In the genomic region with DNA sequence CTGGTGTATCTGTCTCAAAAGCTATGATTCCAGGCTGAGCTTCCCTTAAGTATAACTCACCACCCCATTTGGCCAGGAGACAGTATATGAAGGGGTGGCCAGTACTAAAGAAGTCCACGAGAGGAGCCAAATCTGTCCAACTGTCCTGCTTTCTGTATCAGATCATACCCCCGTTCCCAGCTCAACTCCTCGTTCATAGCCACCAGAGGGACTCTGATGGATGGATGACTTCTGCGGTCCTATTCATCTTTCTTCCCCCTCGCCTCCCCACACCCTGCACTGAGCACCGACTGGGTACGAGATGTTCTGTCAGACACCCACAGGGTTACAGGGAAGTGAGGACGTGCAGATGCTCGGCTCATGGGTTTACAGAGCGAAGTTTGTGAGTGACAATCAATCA, we compare ENCODE assay signal across 8 mouse cellular contexts.
DNase-seq lines count a peak whose midpoint lies in the region; ATAC-seq and TF ChIP-seq lines count a peak whose summit lies in the region.

No protein-coding gene starts in this region.

- no peak for TF ChIP-seq POLR2A in spleen, adult 2 months (IDR thresholded peaks at IDR 0.05; ENCODE audit: low read depth, low read length)

- H3K36me3 ChIP-seq in spleen, adult 2 months (ENCODE audit: control insufficient read depth, insufficient read depth, low read length): no peaks in the 10 kb centered on the region
- no peaks in the 10 kb centered on the region for H3K36me3 ChIP-seq in liver, embryonic 14.5 days (replicated peaks; ENCODE audit: control insufficient read depth, insufficient read depth, low read depth)
- no peaks in the 10 kb centered on the region for H3K36me3 ChIP-seq in stomach, embryonic 15.5 days

- no peak overlapping the region for H3K9ac ChIP-seq in liver, embryonic 14.5 days (replicated peaks)
- H3K9ac ChIP-seq in stomach, embryonic 15.5 days: no peak overlapping the region

- peak overlapping the region; percentile 51 for H3K27ac ChIP-seq in spleen, adult 2 months (ENCODE audit: insufficient read depth, low read length)
- no peak overlapping the region for H3K27ac ChIP-seq in liver, embryonic 14.5 days
- peak overlapping the region; percentile 60; the same call in 1 of the 2 replicates for H3K27ac ChIP-seq in stomach, embryonic 15.5 days

- no peak for TF ChIP-seq CTCF in spleen, adult 2 months (IDR thresholded peaks at IDR 0.05; ENCODE audit: extremely low read depth, insufficient read depth, insufficient read length, insufficient replicate concordance)
- TF ChIP-seq CTCF in liver, embryonic 14.5 days (IDR thresholded peaks at IDR 0.05; ENCODE audit: low read depth): peak; percentile 27; the same call in 1 of the 2 replicates

- no peaks in the 10 kb centered on the region for H3K9me3 ChIP-seq in liver, embryonic 14.5 days (ENCODE audit: control insufficient read depth, low read length)
- H3K9me3 ChIP-seq in stomach, embryonic 15.5 days: no peaks in the 10 kb centered on the region

- peaks cover 5% of the 10 kb centered on the region; the same call in 1 of the 2 replicates for H3K4me1 ChIP-seq in spleen, adult 2 months (ENCODE audit: control insufficient read depth, insufficient read depth, insufficient read length)
- peaks cover 0 to 4% of the 10 kb centered on the region in 2 experiments; a peak in 1 of 4 replicates for H3K4me1 ChIP-seq in liver, embryonic 14.5 days (replicated peaks; ENCODE audit: control insufficient read depth in 2 of 2, insufficient read depth in 2 of 2, low read length in 1 of 2)
- H3K4me1 ChIP-seq in stomach, embryonic 15.5 days: peaks cover 22% of the 10 kb centered on the region

- H3K27me3 ChIP-seq in spleen, adult 2 months (ENCODE audit: control insufficient read depth, insufficient read depth, low read length): no peaks in the 10 kb centered on the region
- no peaks in the 10 kb centered on the region for H3K27me3 ChIP-seq in liver, embryonic 14.5 days (ENCODE audit: control insufficient read depth, insufficient read depth, low read length)
- no peaks in the 10 kb centered on the region for H3K27me3 ChIP-seq in stomach, embryonic 15.5 days (replicated peaks)

- no peak for ATAC-seq in liver, embryonic 14.5 days (ENCODE audit: insufficient read depth)
- ATAC-seq in stomach, embryonic 15.5 days (ENCODE audit: insufficient read depth, low FRiP score, low read depth): no peak

- WGBS in spleen, adult 2 months: 44% methylated on average over 10 of the region's 10 CpGs
- 38% methylated on average over 10 of the region's 10 CpGs for WGBS in liver, embryonic 14.5 days (ENCODE audit: insufficient replicate concordance)
- WGBS in stomach, embryonic 15.5 days: 33% methylated on average over 10 of the region's 10 CpGs

- TF ChIP-seq EP300 in liver, embryonic 14.5 days (IDR thresholded peaks at IDR 0.05; ENCODE audit: low read depth): no peak

- peak overlapping the region; percentile 45 for H3K4me2 ChIP-seq in liver, embryonic 14.5 days (ENCODE audit: low read depth)
- peak overlapping the region; percentile 46 for H3K4me2 ChIP-seq in stomach, embryonic 15.5 days

- peak overlapping the region; percentile 53 for H3K4me3 ChIP-seq in spleen, adult 2 months (ENCODE audit: extremely low read depth, insufficient read depth, insufficient read length)
- H3K4me3 ChIP-seq in liver, embryonic 14.5 days (ENCODE audit: insufficient read depth in 1 of 2, low read depth in 2 of 2, low read length in 2 of 2): peak overlapping the region in 1 of 2 experiments; percentile 24; a peak in 2 of 4 replicates
- peak overlapping the region; percentile 22 for H3K4me3 ChIP-seq in stomach, embryonic 15.5 days (replicated peaks)

- DNase-seq in adrenal gland, postnatal 14 days: peak; percentile 25
- no peak for DNase-seq in adrenal gland, adult 8-10 months
- no peak for DNase-seq in spleen, adult 2 months (ENCODE audit: low read depth in 1 of 2, low spot score in 2 of 2)
- DNase-seq in spleen, postnatal 4 days (ENCODE audit: low spot score in 2 of 2): no peak
- no peak for DNase-seq in liver, embryonic 14.5 days (ENCODE audit: low read depth in 3 of 3, low spot score in 3 of 3)
- DNase-seq in frontal cortex, postnatal 10 days (ENCODE audit: low spot score in 2 of 2): no peak
- no peak for DNase-seq in right cerebral cortex, postnatal 25 days
